Mouse (Mus musculus) midbrain, embryonic 11.5 days (tissue): ENCODE results near the gene Nudt14. TPM values are rescaled to one million over a fixed set of nuclear protein-coding genes. Genes with fewer than 3 reads are reported as not detected.

Experiments used
- ATAC-seq: fragments of 200-750 bp; cut with Nextera tagmentation; 2 replicates; pipeline ENCODE4 v1.8.0; 2017; ENCODE audit warnings: moderate TSS enrichment, moderate library complexity; ENCODE audit not compliant: low FRiP score
- DNase-seq: peaks from one replicate; pipeline ENCODE4 v3.0.0; 2015; ENCODE audit warnings: low spot score; ENCODE audit errors: missing footprints
- H3K27ac ChIP-seq: fragments of 300-500 bp; sonication (generic); 2 replicates; pipeline ENCODE4 v1.5.1; 2014; ENCODE audit warnings: low read depth, low read length
- H3K27me3 ChIP-seq: fragments of 300-500 bp; sonication (generic); 2 replicates; pipeline ENCODE4 v1.6.1; 2014; ENCODE audit warnings: mild to moderate bottlenecking, low read length, moderate library complexity, mixed read lengths; ENCODE audit not compliant: control insufficient read depth, insufficient read depth
- H3K36me3 ChIP-seq: fragments of 300-500 bp; sonication (generic); 2 replicates; pipeline ENCODE4 v1.6.1; 2014; ENCODE audit warnings: mild to moderate bottlenecking, low read length, moderate library complexity, mixed read lengths; ENCODE audit not compliant: control insufficient read depth, insufficient read depth
- H3K4me1 ChIP-seq: fragments of 300-500 bp; sonication (generic); 2 replicates; pipeline ENCODE4 v1.6.1; 2014; ENCODE audit warnings: low read length; ENCODE audit not compliant: control insufficient read depth, insufficient read depth
- H3K4me2 ChIP-seq: fragments of 300-500 bp; sonication (generic); 2 replicates; pipeline ENCODE4 v1.6.1; 2014; ENCODE audit warnings: mild to moderate bottlenecking, moderate library complexity
- H3K4me3 ChIP-seq: fragments of 300-500 bp; sonication (generic); 2 replicates; pipeline ENCODE4 v1.5.1; 2014; ENCODE audit warnings: low read depth, low read length
- H3K9ac ChIP-seq: fragments of 300-500 bp; sonication (generic); 2 replicates; pipeline ENCODE4 v1.6.1; 2014; ENCODE audit warnings: low read length
- H3K9me3 ChIP-seq: fragments of 300-500 bp; sonication (generic); 2 replicates; pipeline ENCODE4 v1.6.1; 2016; ENCODE audit warnings: low read length; ENCODE audit not compliant: control insufficient read depth
- WGBS: fragments of 180-500 bp; shearing (Covaris S2); extraction: QIAGEN DNeasy Blood & Tissue Kit; methylation state at CpG from one replicate; pipeline ENCODE4 v1.1.7; 2014; 5-methylcytosine and 5-hydroxymethylcytosine counted together
- polyA plus RNA-seq: library from polyadenylated mRNA; unstranded; fragments of >200 nt; fragmentation: Nextera tagmentation; extraction: Ambion mirVana; gene quantifications from 2 replicates; pipeline ENCODE4 v1.2.1, GENCODE M21; 2014

The Nudt14 gene
- polyA plus RNA-seq = 54.0 and 61.7 TPM in 2 replicates

DNA sequence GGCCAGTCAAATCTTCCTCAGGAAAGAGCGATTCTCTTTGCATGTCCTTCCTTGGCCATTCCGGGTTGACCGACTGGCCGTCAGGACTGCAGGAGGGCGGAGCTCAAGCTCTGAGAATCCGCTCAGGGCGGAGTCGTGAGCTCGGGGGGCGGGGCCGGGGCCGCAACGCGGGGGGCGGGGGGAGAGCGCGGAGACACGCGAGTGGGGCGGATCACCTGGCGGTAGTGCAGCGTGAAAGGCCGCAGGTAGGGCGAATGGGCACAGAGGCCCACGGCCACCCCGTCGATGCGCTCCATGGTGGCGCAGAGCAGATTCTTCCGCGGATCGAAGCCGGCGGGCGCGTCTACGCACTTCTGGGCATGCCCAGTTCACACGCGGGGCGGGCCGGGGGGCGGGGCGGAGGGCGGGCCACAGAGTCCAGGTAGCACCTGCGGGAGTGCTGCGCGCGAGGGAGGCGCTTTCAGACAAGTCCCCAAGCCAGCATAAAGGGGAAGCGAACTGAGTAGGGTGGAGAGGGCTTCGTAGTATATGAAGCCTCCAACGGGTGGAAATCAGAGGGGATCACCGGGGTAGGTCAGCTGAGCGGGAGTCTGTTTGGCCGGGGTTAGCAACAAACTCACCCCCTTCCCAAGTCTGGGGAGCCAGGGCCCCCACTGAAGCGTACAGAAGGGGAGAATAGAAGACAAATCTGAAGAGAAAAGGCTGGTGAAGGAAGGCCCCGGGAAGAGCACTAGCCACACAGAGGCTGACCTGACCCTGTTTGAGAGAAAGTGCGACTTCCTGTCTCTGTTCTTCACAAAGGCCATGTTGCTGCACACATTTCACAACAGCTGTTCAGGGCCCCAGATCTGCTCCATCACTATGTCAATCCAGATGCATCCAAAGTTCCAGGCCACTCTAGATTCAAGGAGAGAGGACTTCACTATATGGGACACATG is at the start of gene Nudt14:
Gene Nudt14, minus strand, starts transcription at position 349 of the 938 bp plus-strand sequence.
- H3K9ac ChIP-seq = peak within 1 kb of the TSS; percentile 82
- ATAC-seq = peak; percentile 86
- peak within 1 kb of the TSS; percentile 60 for H3K4me2 ChIP-seq
- H3K4me3 ChIP-seq = peak within 1 kb of the TSS; percentile 81
- H3K27ac ChIP-seq = no peak within 1 kb of the TSS
- H3K4me1 ChIP-seq = peaks cover 11% of the 10 kb centered on the region
- 2% methylated on average over 57 of the region's 58 CpGs for WGBS
- no peaks in the 10 kb centered on the region for H3K27me3 ChIP-seq
- H3K36me3 ChIP-seq = no peaks in the 10 kb centered on the region
- no peaks in the 10 kb centered on the region for H3K9me3 ChIP-seq
- peak; percentile 97 for DNase-seq

- ATAC-seq (no peak), DNase-seq (no peak)
- Histone ChIP-seq H3K9ac (no peak overlapping the region), H3K4me2 (no peak overlapping the region), H3K4me3 (no peak overlapping the region), H3K27ac (no peak overlapping the region), H3K9me3 (no peaks in the 10 kb centered on the region), H3K4me1 (no peaks in the 10 kb centered on the region), H3K27me3 (no peaks in the 10 kb centered on the region), H3K36me3 (peaks cover 6% of the 10 kb centered on the region; the same call in 1 of the 2 replicates)
- WGBS = 86% methylated on average over 2 of the region's 2 CpGs
These were observed 49.5 kb upstream of the Nudt14 start for GRCm38 (mm10) chr12:112991444-112991843.

DNA sequence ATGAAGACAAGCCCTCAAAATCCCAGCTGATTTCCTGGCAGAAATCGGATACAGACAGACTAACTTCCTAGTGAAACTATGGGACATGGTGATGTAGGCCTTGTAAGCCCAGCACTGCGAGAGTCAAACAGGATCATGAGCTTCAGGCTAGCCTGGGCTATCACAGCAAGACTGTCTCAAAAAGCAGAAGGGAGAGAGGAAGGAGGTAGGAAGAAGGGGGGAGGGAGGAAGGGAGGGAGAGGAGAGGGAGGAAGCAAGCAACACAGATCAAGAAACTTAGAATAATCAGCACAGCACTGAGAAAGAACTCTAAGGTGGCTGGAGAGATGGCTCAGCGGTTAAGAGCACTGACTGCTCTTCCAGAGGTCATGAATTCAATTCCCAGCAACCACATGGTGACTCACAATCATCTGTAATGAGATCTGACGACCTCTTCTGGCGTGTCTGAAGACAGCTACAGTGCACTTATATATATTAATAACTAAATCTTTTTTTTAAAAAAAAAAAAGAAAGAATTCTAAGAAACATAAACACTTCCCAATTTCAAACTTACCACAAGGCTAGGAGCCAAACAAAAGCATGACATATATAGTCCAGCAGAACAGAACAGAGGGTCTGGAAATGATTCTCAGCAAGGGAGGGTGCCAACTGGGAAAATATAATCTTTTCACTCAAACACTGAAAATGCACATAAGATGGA is 48.9 kb upstream of the Nudt14 start:
- Histone ChIP-seq H3K9ac (no peak overlapping the region), H3K36me3 (peaks cover 8% of the 10 kb centered on the region; the same call in 1 of the 2 replicates), H3K27me3 (no peaks in the 10 kb centered on the region), H3K9me3 (no peaks in the 10 kb centered on the region), H3K4me1 (no peaks in the 10 kb centered on the region), H3K4me2 (no peak overlapping the region), H3K27ac (no peak overlapping the region), H3K4me3 (no peak overlapping the region)
- 94% methylated on average over 5 of the region's 5 CpGs for WGBS
- no peak for DNase-seq
- no peak for ATAC-seq

GRCm38 (mm10) chr12:112987877-112988276 is 46.0 kb upstream of the Nudt14 start:
- Histone ChIP-seq H3K27me3 (no peaks in the 10 kb centered on the region), H3K27ac (no peak overlapping the region), H3K9me3 (no peaks in the 10 kb centered on the region), H3K9ac (no peak overlapping the region), H3K36me3 (peaks cover 8% of the 10 kb centered on the region; the same call in 1 of the 2 replicates), H3K4me3 (no peak overlapping the region), H3K4me1 (no peaks in the 10 kb centered on the region), H3K4me2 (no peak overlapping the region)
- DNase-seq (no peak), ATAC-seq (no peak)
- 71% methylated on average over 6 of the region's 6 CpGs for WGBS

DNA sequence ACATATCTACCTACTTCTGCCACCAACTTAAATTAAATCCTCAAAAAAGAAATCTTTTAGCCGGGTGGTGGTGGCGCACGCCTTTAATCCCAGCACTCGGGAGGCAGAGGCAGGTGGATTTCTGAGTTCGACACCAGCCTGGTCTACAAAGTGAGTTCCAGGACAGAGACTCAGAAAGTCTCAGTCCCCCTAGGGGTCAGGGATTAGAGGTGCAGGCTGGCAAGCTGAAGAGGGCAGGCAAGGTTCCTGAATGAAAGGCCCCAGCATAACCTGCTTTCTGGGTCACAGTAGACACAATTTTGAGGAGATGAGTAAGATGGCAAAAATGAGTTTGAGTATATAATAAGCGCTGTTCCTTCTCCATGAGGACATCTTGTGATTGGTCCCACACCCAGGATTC is 43.4 kb upstream of the Nudt14 start:
- H3K4me1 ChIP-seq = no peaks in the 10 kb centered on the region
- no peak for ATAC-seq
- DNase-seq = no peak
- 95% methylated on average over 6 of the region's 6 CpGs for WGBS
- no peaks in the 10 kb centered on the region for H3K27me3 ChIP-seq
- no peak overlapping the region for H3K27ac ChIP-seq
- H3K36me3 ChIP-seq = peaks cover 5% of the 10 kb centered on the region; the same call in 1 of the 2 replicates
- no peak overlapping the region for H3K9ac ChIP-seq
- no peaks in the 10 kb centered on the region for H3K9me3 ChIP-seq
- no peak overlapping the region for H3K4me2 ChIP-seq
- no peak overlapping the region for H3K4me3 ChIP-seq

DNA sequence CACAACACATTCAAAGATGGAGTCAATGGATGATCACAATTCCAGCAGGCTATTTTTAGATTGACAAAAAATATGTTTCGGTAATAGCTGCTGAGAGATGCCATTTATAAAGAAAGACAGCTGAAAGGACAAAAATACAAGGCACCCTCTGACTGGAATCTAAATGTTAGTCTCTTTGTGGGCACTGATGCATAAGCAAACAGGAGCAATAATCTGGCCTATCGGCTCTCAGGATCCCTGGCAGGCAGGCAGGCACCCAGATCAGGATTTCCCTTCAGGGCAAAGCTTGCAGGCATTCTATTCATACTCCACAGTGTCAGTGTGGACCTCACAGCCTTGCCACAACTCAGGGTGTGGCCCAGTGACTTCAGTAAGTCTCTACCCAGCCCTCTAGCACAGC is 40.1 kb upstream of the Nudt14 start:
- no peak for ATAC-seq
- Histone ChIP-seq H3K4me1 (peaks cover 3% of the 10 kb centered on the region), H3K36me3 (peaks cover 13% of the 10 kb centered on the region), H3K9ac (no peak overlapping the region), H3K9me3 (no peaks in the 10 kb centered on the region), H3K27me3 (no peaks in the 10 kb centered on the region), H3K4me2 (no peak overlapping the region), H3K27ac (no peak overlapping the region), H3K4me3 (no peak overlapping the region)
- WGBS = 79% methylated on average over 2 of the region's 2 CpGs
- no peak for DNase-seq

DNA sequence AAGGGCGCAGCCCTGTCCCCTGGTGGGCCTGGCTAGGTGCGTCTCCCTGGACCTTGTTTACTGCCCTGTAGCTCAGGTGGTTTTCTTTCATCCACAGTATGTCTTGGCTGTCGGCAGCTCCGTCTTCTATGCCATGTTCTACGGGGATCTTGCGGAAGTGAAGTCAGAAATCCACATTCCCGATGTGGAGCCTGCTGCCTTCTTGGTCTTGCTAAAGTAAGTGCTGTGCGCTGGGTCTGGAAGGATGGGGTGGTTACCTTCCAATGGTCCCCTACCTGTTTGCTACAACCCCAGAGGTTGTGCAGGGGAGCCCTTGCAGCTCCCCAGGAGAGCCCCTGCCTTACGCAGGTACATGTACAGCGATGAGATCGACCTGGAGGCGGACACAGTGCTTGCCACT is 35.2 kb upstream of the Nudt14 start:
- DNase-seq (no peak), ATAC-seq (no peak)
- Histone ChIP-seq H3K4me2 (peak overlapping the region; percentile 92), H3K36me3 (peaks cover 23% of the 10 kb centered on the region), H3K27me3 (no peaks in the 10 kb centered on the region), H3K4me1 (peaks cover 11% of the 10 kb centered on the region), H3K27ac (peak overlapping the region; percentile 58; the same call in 1 of the 2 replicates), H3K9ac (peak overlapping the region; percentile 81), H3K4me3 (peak overlapping the region; percentile 51), H3K9me3 (no peaks in the 10 kb centered on the region)
- WGBS = 42% methylated on average over 12 of the region's 12 CpGs

DNA sequence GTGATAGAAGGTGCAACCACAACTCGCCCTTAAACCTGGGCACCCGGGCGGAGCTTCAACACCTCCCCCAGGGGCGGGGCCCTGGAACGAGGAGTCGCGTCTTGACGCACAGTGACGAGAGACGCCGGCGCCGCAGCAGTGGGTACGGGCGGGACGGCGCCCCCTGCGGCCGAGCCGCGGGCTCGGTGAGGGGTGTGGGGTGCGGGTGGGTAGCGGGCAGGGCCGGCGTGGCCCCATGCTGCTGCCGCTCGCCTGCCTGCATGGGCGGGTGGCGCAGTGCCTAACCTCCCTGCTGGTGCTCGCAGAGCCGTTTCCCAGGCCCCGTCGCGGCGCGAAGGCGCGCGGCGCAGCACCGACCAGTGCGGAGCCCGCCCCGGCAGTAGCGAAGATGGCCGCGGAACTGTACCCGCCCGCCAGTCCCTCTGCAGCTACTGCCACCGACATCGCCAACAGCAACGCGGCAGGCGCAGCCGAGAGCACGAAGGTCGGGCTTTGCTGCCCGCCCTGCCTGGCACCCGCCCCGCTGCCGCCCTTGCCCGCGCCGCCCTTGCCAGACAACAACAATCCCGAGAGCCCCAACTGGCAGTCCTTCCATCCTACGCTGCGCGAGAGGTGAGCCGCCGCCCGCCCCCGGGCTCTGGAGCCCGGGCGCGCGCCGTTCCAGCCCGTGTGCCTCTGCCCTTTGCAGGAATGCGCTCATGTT is 34.6 kb upstream of the Nudt14 start, which contains the start of gene Btbd6:
Gene Btbd6, plus strand, starts transcription at position 112 of the 703 bp plus-strand sequence.
- under 1% methylated on average over 80 of the region's 80 CpGs for WGBS
- H3K4me3 ChIP-seq = peak within 1 kb of the TSS; percentile 51
- ATAC-seq = peak; percentile 97

More for the DNA sequence above, 34.6 kb upstream of the Nudt14 start, which contains the start of gene Btbd6:
- H3K27ac ChIP-seq = peak within 1 kb of the TSS; percentile 58
- peak within 1 kb of the TSS; percentile 92 for H3K4me2 ChIP-seq
- H3K27me3 ChIP-seq = no peaks in the 10 kb centered on the region
- H3K9me3 ChIP-seq = no peaks in the 10 kb centered on the region
- H3K9ac ChIP-seq = peak within 1 kb of the TSS; percentile 81
- H3K36me3 ChIP-seq = peaks cover 29% of the 10 kb centered on the region
- peak; percentile 97 for DNase-seq
- H3K4me1 ChIP-seq = peaks cover 11% of the 10 kb centered on the region
